Mouse (Mus musculus): ENCODE measurements around the gene Gm10974.

GRCm38 (mm10) chr7:66355791-66356522, 9.7 kb upstream of the Gm10974 start:
- TF ChIP-seq GATA1 (IDR thresholded peaks at IDR 0.05; ENCODE audit: borderline replicate concordance, low read length): no peak
- TF ChIP-seq FLI1 (IDR thresholded peaks at IDR 0.05; ENCODE audit: low read length): no peak
